Mouse (Mus musculus) heart, embryonic 12.5 days (tissue): ENCODE measurements around the gene Pmfbp1. TPM values are rescaled to one million over a fixed set of nuclear protein-coding genes. Genes with fewer than 3 reads are reported as not detected.

Experiments used
- ATAC-seq: fragments of 200-750 bp; cut with Nextera tagmentation; 2 replicates; pipeline ENCODE4 v1.8.0; 2017; ENCODE audit warnings: moderate TSS enrichment, moderate library complexity; ENCODE audit not compliant: insufficient number of reproducible peaks, low FRiP score
- H3K27ac ChIP-seq: fragments of 300-500 bp; sonication (generic); 2 replicates; pipeline ENCODE4 v1.5.1; 2016; ENCODE audit warnings: mild to moderate bottlenecking, moderate library complexity; ENCODE audit not compliant: poor library complexity, severe bottlenecking
- H3K27me3 ChIP-seq: fragments of 300-500 bp; sonication (generic); replicated peaks from 2 replicates; pipeline ENCODE4 v1.6.1; 2016; ENCODE audit warnings: mild to moderate bottlenecking, moderate library complexity
- H3K36me3 ChIP-seq: fragments of 300-500 bp; sonication (generic); 2 replicates; pipeline ENCODE4 v1.6.1; 2016; ENCODE audit warnings: mild to moderate bottlenecking, moderate library complexity
- H3K4me1 ChIP-seq: fragments of 300-500 bp; sonication (generic); replicated peaks from 2 replicates; pipeline ENCODE4 v1.6.1; 2016; ENCODE audit warnings: mild to moderate bottlenecking
- H3K4me2 ChIP-seq: fragments of 300-500 bp; sonication (generic); 2 replicates; pipeline ENCODE4 v1.6.1; 2016; ENCODE audit warnings: mild to moderate bottlenecking, moderate library complexity
- H3K4me3 ChIP-seq: fragments of 300-500 bp; sonication (generic); 2 replicates; pipeline ENCODE4 v1.5.1; 2016; ENCODE audit warnings: mild to moderate bottlenecking
- H3K9ac ChIP-seq: fragments of 300-500 bp; sonication (generic); 2 replicates; pipeline ENCODE4 v1.6.1; 2016; ENCODE audit warnings: mild to moderate bottlenecking, moderate library complexity
- H3K9me3 ChIP-seq: fragments of 300-500 bp; sonication (generic); replicated peaks from 2 replicates; pipeline ENCODE4 v1.6.1; 2016; ENCODE audit warnings: mild to moderate bottlenecking, moderate library complexity
- WGBS: fragments of 180-500 bp; shearing (Covaris S2); methylation state at CpG from one replicate; pipeline ENCODE4 v1.1.7; 2016; 5-methylcytosine and 5-hydroxymethylcytosine counted together
- polyA plus RNA-seq: library from polyadenylated mRNA; unstranded; fragments of >200 nt; fragmentation: Nextera tagmentation; extraction: Ambion mirVana; gene quantifications from 2 replicates; pipeline ENCODE4 v1.2.1, GENCODE M21; 2016

The Pmfbp1 gene
- polyA plus RNA-seq, 1 experiment from 2014 or later, result not detected

DNA sequence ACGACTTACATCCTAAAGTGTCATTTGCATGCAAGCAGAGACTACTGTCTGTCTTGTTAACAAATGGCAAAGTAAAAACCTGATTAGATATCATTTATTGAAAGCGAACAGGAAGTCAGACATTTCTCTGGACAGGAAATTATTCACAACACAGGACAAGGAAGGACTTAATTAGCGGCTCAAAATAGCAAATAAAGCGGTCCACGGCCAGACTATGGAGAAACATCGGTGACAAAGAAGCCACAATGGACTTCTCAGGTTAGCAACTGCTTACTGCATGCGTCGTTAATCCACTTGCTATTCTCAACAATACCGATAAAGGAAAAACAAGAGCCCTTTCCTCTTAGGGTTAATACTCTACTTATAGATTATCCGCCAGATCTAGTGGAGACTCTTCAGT lies 70.9 kb downstream of the Pmfbp1 start:
- no peaks in the 10 kb centered on the region for H3K9me3 ChIP-seq
- H3K4me1 ChIP-seq, result peaks cover 14% of the 10 kb centered on the region
- H3K4me2 ChIP-seq, result peak overlapping the region; percentile 89
- WGBS, result 2% methylated on average over 10 of the region's 10 CpGs
- peak overlapping the region; percentile 92; the same call in 1 of the 2 replicates for H3K27ac ChIP-seq
- no peak for ATAC-seq
- H3K9ac ChIP-seq, result peak overlapping the region; percentile 92
- H3K36me3 ChIP-seq, result peaks cover 42% of the 10 kb centered on the region
- H3K4me3 ChIP-seq, result peak overlapping the region; percentile 84
- no peaks in the 10 kb centered on the region for H3K27me3 ChIP-seq

DNA sequence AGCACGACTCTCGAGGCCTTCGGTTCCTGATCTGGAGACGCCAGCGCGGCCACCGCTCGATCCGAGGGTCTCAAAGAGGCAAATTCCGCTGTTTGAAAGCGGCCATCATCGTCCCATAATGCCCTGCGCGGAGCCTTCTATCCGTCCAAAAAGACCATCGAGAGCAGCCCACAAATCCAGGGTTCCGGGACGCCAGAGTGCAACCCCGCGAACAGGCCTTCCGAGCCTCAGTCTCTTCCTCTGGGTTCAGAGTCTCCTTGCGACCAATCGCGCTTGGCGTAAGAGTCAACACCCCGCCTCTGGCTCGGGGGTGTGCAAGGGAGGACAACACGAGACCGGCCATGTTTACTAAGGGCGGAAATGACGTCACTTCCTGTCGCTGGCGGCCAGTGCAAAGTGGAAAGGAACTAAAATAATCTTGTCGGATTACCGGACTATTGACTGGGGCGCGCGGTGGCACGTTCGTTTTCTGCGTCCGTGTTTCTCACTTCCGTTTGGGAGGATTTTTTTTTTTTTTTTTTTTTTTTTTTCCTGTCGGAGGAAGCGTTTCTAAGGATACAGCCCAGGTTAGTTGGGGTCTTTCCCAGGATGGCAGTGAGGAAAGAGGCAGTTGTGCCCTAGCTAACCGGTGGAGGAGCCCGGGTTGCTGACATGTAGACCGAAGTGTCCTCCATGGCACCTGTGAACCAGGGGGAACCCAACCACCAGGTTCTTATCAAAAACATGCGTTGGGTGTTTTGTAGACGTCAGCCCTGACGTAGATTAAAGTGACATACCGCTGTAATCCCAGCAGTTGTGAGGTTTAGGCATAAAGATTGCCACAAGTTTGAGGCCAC lies 71.9 kb downstream of the Pmfbp1 start, which contains the start of the genes Dhx38 and Txnl4b:
TSS of gene Dhx38 (minus strand) at position 364 of the 836 bp plus-strand sequence.
TSS of gene Txnl4b (plus strand) at position 395 of the 836 bp plus-strand sequence.
- Histone ChIP-seq H3K4me3 (peak within 1 kb of the TSS; percentile 84), H3K27ac (peak within 1 kb of the TSS; percentile 92), H3K27me3 (no peaks in the 10 kb centered on the region), H3K4me1 (peaks cover 14% of the 10 kb centered on the region), H3K36me3 (peaks cover 42% of the 10 kb centered on the region), H3K9ac (peak within 1 kb of the TSS; percentile 92), H3K9me3 (no peaks in the 10 kb centered on the region), H3K4me2 (peak within 1 kb of the TSS; percentile 89)
- peak; percentile 99 for ATAC-seq
- under 1% methylated on average over 52 of the region's 52 CpGs for WGBS

GRCm38 (mm10) chr8:109571139-109571538 lies 77.3 kb downstream of the Pmfbp1 start:
- peaks cover 36% of the 10 kb centered on the region for H3K36me3 ChIP-seq
- H3K27me3 ChIP-seq, result peaks cover 4% of the 10 kb centered on the region; the same call in 1 of the 2 replicates
- no peak for ATAC-seq
- peaks cover 4% of the 10 kb centered on the region for H3K4me1 ChIP-seq
- no peaks in the 10 kb centered on the region for H3K9me3 ChIP-seq
- no peak overlapping the region for H3K4me2 ChIP-seq
- H3K4me3 ChIP-seq, result no peak overlapping the region
- H3K27ac ChIP-seq, result no peak overlapping the region
- WGBS, result 86% methylated on average over 12 of the region's 12 CpGs
- no peak overlapping the region for H3K9ac ChIP-seq

DNA sequence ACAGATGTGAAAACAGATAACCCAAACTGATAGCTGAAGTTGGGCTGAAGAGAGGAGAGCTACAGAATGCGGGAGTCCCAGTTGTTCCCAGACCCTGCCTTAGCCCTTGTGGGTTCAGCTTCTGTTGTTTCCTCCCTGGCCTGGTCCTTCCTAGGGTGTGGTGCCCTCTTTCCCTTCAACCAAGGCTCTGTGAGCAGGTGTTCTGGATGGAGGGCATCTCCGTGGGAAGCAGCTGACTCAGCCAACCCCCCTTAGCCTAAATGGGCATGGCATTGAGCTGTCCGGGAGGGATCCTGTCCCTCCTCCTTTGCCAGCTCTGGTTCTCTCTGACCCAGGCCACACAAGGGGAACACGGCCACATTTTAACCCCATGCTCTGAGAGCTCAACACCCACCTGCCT lies 82.5 kb downstream of the Pmfbp1 start:
- WGBS, result 67% methylated on average over 4 of the region's 4 CpGs
- Histone ChIP-seq H3K36me3 (peaks cover 13% of the 10 kb centered on the region; the same call in 1 of the 2 replicates), H3K9ac (no peak overlapping the region), H3K4me3 (no peak overlapping the region), H3K4me2 (no peak overlapping the region), H3K4me1 (no peaks in the 10 kb centered on the region), H3K9me3 (no peaks in the 10 kb centered on the region), H3K27me3 (peaks cover 7% of the 10 kb centered on the region; the same call in 1 of the 2 replicates), H3K27ac (no peak overlapping the region)
- no peak for ATAC-seq

- H3K27ac ChIP-seq, result no peak within 1 kb of the TSS
- no peak within 1 kb of the TSS for H3K4me3 ChIP-seq
- peaks cover 6% of the 10 kb centered on the region for H3K9me3 ChIP-seq
- H3K36me3 ChIP-seq, result no peaks in the 10 kb centered on the region
- 64% methylated on average over 8 of the region's 8 CpGs for WGBS
- no peaks in the 10 kb centered on the region for H3K4me1 ChIP-seq
- H3K9ac ChIP-seq, result no peak within 1 kb of the TSS
- H3K4me2 ChIP-seq, result no peak within 1 kb of the TSS
- peaks cover 7% of the 10 kb centered on the region; the same call in 1 of the 2 replicates for H3K27me3 ChIP-seq
- no peak for ATAC-seq
These were observed 85.1 kb downstream of the Pmfbp1 start, which contains the start of gene Hp for GRCm38 (mm10) chr8:109578900-109579301. Hp (minus strand) TSS chr8:109579172.

- Histone ChIP-seq H3K9me3 (peaks cover 13% of the 10 kb centered on the region), H3K4me2 (no peak overlapping the region), H3K4me3 (no peak overlapping the region), H3K27ac (no peak overlapping the region), H3K4me1 (no peaks in the 10 kb centered on the region), H3K36me3 (no peaks in the 10 kb centered on the region), H3K27me3 (no peaks in the 10 kb centered on the region), H3K9ac (no peak overlapping the region)
- no peak for ATAC-seq
- WGBS, result 75% methylated on average over 4 of the region's 4 CpGs
These were observed 90.5 kb downstream of the Pmfbp1 start for GRCm38 (mm10) chr8:109584293-109584692.

DNA sequence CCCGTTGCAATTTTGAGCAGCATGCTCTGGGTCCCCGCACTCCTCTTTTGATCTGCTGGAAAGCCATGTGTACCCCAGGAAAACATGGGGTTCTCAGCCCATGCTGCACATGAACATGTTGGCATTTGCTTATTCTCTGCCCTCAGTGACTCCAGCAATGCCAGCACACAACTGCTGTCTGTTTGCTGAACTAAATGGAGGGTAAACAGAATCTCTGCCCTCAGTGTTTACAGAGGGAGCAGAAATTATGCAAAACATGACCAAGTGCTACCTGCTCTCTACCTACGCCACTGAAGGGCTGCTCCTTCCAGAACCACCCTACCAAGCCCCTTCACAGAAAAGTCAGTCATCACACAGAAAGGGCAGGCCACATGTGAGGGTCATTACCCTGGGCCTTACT lies 91.0 kb downstream of the Pmfbp1 start:
- Histone ChIP-seq H3K9me3 (peaks cover 13% of the 10 kb centered on the region), H3K9ac (no peak overlapping the region), H3K4me3 (no peak overlapping the region), H3K27ac (no peak overlapping the region), H3K36me3 (no peaks in the 10 kb centered on the region), H3K4me1 (no peaks in the 10 kb centered on the region), H3K27me3 (no peaks in the 10 kb centered on the region), H3K4me2 (no peak overlapping the region)
- 85% methylated on average over 3 of the region's 3 CpGs for WGBS
- ATAC-seq, result no peak

DNA sequence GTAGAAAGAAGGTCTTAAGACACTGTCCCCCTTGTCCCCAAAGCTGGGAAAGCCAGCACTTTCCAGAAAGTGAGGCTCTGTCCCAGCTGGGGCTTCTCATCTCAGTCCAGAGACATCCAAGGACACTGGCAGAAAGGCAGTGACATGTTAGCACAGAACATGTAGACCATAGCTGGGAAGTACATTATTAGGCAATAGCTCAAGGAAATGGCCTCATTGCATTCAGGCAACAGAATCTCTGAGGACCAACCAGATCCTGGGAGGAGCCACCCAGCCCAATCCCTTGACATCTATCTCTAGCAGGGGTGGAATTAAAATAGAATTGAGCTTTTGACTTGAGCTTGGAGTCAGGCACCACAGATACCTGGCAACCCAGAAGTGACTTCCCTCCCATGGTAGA lies 91.8 kb downstream of the Pmfbp1 start:
- H3K36me3 ChIP-seq, result no peaks in the 10 kb centered on the region
- H3K27ac ChIP-seq, result no peak overlapping the region
- ATAC-seq, result no peak
- H3K4me2 ChIP-seq, result no peak overlapping the region
- no peaks in the 10 kb centered on the region for H3K4me1 ChIP-seq
- H3K4me3 ChIP-seq, result no peak overlapping the region
- no peak overlapping the region for H3K9ac ChIP-seq
- H3K27me3 ChIP-seq, result no peaks in the 10 kb centered on the region
- H3K9me3 ChIP-seq, result peaks cover 13% of the 10 kb centered on the region

- Histone ChIP-seq H3K9me3 (peaks cover 13% of the 10 kb centered on the region), H3K36me3 (peaks cover 6% of the 10 kb centered on the region; the same call in 1 of the 2 replicates), H3K27me3 (no peaks in the 10 kb centered on the region), H3K27ac (no peak overlapping the region), H3K4me1 (no peaks in the 10 kb centered on the region), H3K4me3 (no peak overlapping the region), H3K4me2 (no peak overlapping the region), H3K9ac (no peak overlapping the region)
- ATAC-seq, result 0 out of 2 replicates have a peak, but pooled peaks have one; percentile 22
- 58% methylated on average over 7 of the region's 7 CpGs for WGBS
These were observed 93.2 kb downstream of the Pmfbp1 start for GRCm38 (mm10) chr8:109586972-109587504.

- Histone ChIP-seq H3K4me3 (no peak overlapping the region), H3K9ac (no peak overlapping the region), H3K4me2 (no peak overlapping the region), H3K27ac (no peak overlapping the region), H3K9me3 (no peaks in the 10 kb centered on the region), H3K4me1 (no peaks in the 10 kb centered on the region), H3K36me3 (peaks cover 37% of the 10 kb centered on the region), H3K27me3 (no peaks in the 10 kb centered on the region)
- WGBS, result 81% methylated on average over 9 of the region's 9 CpGs
- ATAC-seq, result no peak
These were observed 97.1 kb downstream of the Pmfbp1 start for GRCm38 (mm10) chr8:109590901-109591300.

DNA sequence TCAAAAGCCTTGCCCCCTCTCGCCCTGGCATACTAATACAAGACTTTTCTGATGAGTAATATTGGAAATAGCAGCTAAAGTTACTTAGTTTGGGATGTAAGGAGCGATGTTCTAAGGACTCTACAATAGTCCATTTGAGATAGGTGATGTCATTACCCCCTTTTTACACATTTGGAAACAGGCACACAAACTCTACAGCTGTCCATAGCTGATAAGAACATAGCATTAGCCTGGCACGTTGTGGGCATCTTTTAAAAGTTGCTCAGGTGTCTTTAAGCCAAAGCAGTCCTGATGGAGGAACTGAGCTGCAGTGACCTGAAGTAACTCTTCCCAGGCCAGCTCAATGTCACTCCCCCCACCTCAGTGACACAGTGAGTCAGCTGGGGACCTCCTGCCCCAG lies 97.5 kb downstream of the Pmfbp1 start:
- Histone ChIP-seq H3K9me3 (no peaks in the 10 kb centered on the region), H3K27me3 (no peaks in the 10 kb centered on the region), H3K27ac (no peak overlapping the region), H3K36me3 (peaks cover 37% of the 10 kb centered on the region), H3K4me1 (no peaks in the 10 kb centered on the region), H3K4me2 (no peak overlapping the region), H3K4me3 (no peak overlapping the region), H3K9ac (no peak overlapping the region)
- 75% methylated on average over 3 of the region's 3 CpGs for WGBS
- no peak for ATAC-seq
